Mouse (Mus musculus) ovary, postnatal 10 days (tissue): ENCODE measurements around the gene 9230112D13Rik.

Experiments
- DNase-seq: peaks from one replicate; pipeline ENCODE4 v3.0.0; 2022; ENCODE audit warnings: low spot score

The 9230112D13Rik gene

DNA sequence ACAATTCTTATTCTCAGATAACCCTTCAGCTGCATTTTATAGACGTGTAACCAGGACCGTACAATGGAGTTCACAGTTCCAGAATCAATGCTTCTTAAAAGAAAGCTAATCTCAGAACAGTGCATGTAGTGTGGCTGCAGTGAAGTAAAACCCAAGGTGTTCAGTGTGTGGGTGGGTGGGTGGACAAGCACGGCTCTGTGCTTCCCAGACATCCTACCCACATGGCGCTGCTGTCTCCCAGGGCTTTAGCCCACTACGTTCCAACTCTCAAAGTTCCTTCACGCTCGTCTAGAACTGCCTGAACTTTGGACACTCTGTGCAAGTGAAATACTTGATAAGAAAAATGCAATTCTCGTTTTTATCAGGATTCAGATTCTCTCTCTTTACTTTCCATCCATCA is at the start of gene 9230112D13Rik:
Gene 9230112D13Rik (minus strand): TSS at position 101 of the 400 bp plus-strand sequence.
- DNase-seq, result no peak

DNA sequence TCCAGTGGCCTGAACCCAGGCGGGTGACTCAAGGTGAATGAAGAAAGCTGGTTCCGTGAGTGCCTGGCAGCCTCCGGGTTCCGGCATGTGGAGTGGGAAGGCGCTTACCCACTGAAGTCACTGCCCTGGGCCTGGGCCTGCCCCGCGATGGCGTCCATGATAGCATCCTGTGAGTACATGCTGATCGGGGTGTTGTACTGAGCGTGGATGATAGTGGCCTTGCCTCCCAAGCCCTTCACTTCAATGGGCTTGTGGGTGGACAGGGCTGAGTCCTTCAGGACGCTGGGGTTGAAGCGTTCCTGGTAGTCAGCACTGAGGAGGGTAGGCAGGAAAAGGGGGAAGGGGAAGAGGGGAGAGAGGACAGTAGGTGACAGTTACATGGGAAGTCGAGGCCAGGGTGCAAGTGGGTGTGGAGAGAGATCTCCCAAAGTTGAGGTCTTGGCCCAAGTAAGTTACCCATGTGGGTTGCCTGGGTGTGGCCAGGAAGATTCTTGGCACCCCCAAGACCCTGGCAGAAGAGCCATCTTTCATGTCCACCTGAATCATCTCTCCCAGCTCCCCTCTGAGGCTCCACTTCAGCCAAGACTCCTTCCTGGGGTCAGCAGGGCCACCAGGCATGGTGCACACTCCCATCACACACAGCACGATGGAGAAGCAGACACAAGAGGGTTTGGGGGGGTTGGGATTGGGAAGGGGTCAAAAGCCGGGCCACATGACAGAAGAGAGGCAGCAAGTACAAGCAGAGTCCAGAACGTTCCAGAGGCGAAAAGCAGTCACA is 49.2 kb upstream of the 9230112D13Rik start:
- no peak for DNase-seq

DNA sequence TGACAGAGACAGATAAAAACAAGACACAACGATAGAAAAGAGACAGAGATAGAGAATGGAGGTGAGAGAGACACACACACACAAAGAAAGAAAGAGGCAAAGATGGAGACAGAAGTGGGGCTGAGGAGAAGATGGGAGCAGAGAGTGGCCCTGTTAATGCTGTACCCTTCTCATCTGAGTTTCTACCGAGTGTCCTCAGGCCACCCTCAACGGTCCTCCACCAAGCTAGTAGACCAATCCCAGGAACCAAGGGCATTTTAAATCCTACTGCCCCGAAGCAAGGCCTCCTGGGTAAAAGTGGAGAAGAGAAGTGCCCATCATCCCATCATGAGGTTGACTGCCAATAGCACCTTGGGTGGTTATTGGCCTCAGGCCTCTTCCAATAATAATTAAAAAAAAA is 48.3 kb upstream of the 9230112D13Rik start:
- no peak for DNase-seq

DNA sequence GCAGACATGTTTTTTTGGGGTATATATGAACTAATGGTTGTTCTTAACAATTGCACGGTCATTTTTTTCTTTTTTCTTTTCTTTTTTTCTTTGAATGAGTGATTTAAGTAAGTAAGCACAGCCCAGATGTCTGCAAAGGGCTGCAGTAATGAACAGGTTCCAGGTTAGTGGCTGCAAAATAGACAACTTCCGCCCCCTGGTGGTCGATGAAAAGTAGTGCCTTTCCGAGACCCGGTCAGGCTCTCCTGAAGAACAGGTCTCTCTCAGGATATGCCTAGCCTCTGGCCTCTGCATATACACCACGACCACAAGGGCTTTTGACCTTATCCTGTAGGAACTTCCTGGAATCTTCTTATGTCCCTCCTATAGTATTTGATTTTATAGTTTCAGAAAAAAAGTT is 47.7 kb upstream of the 9230112D13Rik start:
- peak; percentile 48 for DNase-seq

DNA sequence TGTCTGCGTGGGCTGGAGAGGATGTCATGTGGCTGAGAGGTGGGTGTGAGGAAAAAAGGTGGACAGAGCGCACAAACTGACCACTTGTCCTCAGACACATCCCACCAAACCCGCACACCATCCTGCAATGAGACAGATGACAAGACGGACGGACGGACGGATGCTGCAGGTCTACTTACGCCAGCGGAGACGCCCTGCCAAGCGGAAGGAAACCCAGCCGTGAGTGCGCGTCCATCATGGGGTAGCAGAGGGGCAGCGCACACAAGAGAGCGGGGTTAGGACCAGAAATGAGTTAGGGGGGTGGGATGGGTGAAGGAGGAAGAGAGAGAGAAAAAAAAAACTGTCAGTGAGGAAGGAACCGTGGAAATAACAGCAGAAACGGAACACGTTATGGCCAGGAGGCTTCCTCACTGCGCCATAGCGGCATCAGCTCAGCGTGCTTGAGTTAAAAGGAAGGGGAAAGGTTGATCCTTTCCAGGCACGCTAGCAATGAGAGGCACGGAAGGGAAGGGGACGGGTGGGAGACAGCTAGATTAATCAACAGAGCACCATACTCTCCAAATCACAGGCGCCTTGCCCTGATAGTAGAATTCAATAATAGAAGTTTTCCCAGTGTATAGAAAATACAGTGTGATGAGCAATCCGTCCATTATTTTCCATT is 47.1 kb upstream of the 9230112D13Rik start:
- DNase-seq, result no peak

DNA sequence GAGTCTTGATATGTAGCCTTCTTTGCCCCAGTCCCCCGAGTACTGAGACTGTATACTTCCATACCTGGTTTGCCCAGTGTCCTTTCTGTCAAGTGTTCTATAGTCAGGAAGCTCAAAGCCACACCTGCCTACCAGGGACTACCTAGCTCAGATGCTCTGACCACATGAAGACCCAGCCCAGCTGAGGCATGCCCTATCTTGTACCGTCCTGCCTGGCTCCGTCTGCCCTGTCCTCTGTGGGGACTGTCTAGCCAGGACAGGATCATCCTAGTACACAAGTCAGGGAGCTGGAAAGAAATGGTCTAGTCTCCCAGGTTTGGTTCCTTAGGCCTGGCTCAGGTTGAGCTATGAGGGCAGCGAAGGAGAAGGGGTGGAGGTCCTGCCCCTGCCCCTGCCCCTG is 46.0 kb upstream of the 9230112D13Rik start:
- no peak for DNase-seq

DNA sequence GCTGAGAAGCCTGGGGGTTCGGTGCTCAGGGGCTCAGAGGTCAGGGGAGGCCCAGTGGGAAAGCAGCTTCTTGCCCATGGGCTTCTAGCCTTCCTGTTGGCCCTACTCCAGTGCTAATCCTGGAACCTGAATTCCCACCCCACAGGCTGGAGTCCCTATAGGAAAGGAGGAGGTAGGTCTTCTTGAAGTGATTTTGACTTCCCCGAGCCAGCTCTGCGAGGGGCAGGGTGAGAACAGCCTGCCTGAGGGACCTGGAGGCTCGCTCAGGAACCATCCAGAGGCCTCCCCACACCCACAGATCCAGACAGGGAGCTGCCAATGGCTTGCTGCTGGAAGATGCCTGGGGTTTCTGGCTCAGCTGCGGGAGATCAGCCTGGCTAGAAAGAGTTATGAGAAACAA is 45.1 kb upstream of the 9230112D13Rik start:
- no peak for DNase-seq

DNA sequence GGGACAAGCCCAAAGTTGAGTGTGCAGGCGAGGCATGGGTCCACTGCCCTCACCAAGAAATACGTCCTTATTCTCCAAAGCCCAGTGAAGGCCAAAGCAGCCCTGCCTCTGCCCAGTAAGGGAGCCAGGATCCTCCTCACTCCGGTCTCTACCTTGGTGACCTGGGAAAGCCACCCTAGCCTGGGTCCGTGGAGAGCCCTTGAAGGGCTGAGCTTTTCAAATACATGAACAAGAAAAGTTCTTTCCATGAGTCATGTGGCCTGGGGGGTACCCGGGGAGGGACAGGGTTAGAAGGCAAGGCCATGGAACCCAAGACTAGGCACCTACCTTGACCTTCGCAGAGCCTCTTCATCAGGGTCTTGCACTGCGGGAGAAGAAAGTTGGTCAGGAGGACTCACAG is 43.9 kb upstream of the 9230112D13Rik start:
- DNase-seq, result no peak

DNA sequence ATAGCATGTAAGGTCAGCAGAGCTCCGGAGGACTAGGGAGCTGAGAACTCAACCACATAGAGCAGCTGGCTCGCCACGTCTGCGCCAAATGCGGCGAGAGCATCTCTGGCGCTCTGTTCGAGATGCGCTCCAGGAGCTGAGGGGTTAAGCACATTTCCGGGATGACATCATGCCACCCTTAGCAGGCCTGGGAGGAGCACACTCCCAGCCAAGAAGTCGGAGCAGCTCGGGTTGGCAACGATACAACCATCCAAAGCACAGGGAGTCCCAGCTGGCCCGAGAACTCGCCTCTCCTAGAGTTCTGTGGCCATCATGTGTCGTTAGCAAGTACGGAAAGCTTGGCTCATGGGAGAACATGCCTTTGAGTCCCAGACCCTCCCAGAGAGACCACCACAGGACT is 43.1 kb upstream of the 9230112D13Rik start:
- no peak for DNase-seq

DNA sequence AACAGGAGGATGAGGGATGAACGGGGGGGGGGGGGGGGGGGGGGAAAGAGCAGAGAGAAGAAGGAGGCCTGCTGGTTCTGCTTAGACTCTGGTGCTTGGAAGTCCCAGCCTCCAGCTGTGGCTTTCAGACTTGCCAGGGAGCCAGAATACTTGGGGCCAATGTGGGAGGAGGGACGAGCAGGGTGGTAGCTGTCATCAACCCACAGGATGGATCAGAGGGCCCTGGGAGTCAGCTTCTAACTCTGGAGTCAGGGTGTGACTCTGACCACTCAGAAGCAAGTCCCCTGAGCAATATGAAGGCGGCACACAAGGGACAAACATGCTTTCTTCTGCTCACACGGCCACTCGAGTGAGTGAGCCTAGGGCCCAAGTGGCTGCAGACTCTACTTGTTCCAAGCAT is 42.0 kb upstream of the 9230112D13Rik start:
- no peak for DNase-seq

DNA sequence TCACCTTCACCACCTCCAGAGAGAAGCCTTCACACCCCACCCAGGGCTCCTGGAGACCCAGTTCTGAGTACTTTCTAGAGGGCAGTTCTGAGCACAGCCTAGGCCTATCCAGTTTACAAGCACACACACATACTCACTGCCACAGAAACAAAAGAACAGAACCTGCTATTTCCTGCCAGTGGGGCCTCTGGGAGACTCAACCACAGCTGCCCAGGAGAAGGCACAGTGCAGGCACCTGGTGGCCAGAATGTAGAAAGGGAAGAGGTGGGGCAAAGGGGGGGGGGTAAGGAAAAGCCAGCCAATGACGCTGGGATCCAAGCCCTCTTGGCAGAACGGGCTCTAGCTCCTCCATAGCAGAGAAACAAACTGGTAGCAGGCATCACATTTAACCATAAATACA is 39.8 kb upstream of the 9230112D13Rik start:
- DNase-seq, result no peak

DNA sequence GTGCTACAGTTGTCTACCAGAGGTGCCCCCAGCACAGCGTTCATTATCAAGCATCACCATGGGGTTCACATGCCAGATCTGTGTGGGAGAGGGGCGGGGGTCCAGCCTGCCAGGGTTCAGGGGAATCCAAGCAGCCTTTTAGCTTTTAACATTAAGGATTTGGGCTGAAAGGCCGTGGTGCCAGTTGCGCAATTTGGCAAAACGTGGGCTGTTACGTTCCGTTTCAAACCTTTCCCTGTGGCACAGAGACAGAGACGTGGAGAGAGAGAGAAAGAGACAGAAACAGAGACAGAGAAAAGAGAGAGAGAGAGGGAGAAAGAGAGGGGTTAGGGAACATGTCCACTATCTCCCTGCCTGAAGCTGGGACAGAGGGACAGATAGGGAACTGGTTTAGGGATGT is 39.0 kb upstream of the 9230112D13Rik start:
- no peak for DNase-seq

DNA sequence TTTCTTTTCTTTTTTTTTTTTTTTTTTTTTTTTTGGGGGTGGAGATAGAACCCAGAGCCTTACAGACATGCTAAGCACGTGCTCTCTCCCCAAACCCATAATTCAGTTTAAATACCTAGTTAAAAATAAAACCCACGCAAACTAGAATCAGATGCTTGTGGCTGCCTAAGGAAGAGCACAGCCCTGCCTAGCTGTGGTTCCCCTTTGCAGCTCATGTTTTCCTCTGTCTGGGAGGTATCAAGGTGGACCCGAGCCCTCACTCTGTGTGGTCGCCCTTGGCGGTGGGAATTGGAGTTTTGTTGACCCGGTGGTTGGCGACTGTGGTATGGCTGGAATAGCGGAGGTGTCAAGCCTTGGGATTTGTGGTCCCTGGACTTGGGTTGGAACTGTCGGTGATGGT is 36.3 kb upstream of the 9230112D13Rik start:
- no peak for DNase-seq

DNA sequence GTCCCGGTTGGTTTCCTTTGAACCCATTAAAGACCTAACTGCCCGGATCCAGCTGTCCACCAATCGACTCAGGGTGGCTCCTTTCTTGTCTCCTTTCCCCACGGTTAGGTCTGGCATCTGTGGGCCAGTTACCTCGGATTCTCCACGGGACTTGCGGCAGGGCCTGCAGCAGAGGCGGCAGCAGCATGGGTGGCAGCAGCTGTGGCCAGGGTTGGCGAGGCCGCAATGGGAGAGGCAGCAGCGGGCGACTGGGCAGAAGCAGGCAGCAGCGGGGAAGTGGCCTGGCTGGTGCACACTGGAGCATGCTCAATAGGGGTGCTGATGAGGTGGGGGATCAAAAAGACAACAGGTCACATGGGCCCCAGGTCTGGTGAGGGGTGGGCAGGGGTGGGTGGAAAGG is 32.6 kb upstream of the 9230112D13Rik start:
- no peak for DNase-seq

DNA sequence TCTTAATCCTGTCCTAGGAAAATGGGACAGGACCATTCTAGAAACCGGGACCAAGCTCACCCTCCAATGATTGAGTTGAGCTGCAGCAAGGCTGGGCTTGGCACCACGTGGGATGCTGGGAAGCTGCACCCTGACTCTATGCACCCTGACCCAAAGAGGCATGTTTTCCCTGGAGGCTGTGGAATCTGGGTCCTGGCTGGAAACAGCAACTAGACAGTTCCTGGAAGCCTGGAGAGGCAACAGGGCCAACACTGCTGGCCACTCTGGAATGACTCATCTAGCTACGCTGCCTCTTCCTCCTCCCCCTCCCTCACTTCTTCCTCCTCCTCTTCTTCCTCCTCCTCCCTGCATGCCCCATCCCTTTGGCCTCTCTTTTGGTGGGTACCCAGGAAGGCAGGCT is 31.4 kb upstream of the 9230112D13Rik start:
- DNase-seq, result no peak

DNA sequence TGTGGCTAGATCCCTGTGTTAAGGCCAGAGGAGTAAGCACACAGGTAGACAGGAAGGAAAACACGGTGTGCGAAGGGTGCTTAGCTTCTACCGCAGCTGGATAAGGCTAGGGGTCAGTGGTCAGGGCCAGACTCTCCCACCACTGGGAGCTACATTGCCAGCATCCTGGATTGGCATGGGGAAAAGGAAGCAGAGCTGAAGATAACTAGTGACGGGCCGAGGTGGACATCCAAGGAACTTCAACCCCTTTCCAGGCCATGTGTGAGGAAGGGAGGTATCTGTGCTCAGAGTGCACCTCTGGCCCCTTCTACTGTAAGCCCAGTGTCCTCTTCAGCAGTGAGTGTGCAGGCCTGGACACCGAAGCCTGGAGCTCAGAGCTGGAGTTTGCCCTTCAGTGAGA is 30.9 kb upstream of the 9230112D13Rik start:
- DNase-seq, result no peak

DNA sequence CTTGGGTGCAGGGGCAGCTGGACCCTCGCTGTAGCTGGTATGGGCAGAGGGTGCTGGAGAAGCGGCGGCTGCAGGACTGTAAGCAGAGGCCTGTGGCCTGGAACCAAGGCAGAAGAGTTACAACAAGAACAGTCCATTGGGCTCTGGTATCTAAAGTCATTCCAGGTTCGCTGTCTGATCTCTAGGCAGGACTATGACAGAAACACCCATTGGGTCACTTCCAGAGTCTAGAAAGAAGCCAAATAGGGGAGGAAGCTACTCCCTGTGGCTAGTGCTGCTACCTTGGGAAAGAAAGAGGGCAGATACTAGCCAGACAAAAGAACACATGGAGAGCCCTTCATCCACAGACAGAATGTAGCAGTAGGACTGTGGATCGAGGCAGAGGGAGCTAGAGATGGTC is 29.6 kb upstream of the 9230112D13Rik start:
- no peak for DNase-seq

DNA sequence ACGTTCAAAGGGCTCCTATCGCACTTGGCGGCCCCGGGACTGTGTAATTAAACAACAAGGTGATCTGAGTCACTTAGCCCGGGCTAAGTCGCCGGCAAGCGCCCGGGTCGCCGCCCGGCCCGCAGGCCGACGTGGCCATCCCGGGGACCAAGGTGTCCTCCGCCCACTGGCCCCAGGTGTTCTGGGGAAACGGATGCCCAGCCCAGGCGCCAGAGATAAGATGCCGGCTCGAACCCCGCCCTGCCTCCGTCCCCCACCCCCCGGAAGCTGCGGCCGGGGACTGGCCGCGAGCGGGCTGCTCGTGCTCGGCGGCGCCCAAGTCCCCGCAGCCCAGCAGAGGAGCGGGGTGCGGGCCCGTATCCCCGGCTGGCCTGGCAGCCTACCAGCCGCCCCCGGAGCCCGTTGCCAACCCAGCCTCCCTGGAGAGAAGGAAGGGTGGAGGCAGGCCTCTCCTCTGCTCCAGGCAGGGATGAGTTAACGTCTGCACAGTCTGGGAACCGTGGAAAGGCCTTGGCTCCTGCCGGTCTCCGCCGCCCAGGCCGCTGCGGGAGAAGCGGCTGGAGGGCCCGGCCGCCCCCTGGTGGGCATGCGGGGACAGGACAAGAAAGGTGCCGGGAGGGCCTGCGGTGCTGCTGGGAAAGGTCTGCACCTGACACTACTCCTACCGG is 26.5 kb upstream of the 9230112D13Rik start:
- peak; percentile 60 for DNase-seq

DNA sequence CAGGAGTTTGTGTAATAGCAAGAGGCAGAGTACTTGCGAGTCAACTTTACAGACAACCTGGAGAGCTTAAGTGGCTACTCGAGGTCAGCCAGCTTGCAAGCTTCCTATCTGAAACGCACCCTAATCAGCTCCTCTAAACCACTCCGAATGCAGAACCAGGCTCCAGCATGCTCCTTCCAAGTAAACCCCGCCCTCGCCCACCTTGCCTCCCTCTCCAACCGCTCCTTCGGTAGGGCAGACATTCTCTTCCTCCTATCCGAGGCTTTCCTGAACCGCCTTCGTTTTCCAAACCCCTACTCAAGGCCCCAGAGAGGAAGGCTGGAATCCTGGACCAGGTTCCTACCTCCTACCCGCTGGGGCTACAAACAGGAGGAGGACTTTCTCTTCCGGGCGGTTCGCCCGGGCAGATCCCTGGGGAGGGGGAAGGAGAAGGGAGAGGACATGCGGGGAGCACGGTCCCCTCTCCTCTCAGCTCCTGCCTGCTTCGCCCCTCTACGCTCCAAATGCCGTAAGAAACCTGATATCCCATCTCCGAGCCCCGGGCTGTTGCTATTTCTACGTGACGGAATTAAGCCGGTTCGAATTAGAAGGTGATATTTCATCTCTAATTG is 25.9 kb upstream of the 9230112D13Rik start:
- peak; percentile 56 for DNase-seq

DNA sequence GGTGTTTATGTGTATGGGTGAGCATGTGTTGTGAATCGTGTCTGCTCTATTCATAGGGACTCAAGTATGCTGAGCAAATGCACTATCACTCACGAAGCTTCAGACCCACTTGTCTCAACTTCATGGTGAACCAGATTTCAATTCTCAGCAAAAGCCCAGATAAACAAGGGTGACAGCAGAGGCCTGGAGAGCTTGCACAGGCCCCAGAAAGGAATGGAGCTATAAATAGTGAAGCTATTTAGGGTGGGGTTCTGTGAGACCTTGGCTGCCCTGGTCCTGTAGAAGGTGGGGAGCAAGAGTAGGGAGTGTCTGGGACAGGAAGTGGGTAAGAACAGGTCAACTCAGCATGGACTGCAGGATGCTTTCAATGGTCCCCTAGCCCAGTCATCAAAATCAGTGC is 21.9 kb upstream of the 9230112D13Rik start:
- no peak for DNase-seq

DNA sequence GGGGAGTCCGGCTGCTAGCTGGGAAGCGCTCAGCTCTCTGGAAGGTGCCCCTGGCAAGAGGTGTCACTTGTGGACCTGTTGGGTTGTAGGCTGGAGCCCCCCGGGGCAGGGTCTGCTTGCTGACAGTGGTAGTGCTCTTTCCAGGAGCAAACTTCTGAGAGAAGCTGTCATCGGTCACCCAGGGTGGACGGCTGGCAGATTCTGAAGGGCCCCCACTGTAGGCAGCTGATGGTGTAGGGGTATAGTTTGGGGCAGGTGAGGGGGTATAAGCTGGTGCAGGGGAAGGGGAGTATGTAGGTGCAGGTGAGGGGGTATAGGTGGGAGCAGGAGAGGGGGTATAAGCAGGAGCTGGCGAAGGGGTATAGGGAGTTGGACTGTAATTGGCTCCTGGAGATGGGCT is 21.4 kb upstream of the 9230112D13Rik start:
- no peak for DNase-seq

DNA sequence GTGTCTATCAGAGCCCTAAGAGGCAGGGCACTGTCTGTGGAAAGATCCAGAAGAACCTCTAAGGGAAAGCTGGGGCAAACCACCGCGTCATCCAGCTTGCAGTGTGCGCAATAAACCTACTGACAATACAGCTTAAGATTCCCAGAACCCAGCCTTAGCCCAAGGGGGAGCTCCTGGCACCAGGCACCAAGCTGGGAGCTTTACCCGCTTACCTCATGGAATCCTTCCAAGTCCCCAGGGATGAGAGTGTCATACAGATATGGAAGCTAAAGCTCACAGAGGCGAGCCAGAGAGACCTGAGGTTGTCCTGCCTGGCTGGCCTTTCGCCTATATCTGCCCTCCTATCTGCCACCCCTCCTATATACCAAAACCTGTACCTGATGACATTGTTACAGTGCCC is 21.0 kb upstream of the 9230112D13Rik start:
- no peak for DNase-seq

DNA sequence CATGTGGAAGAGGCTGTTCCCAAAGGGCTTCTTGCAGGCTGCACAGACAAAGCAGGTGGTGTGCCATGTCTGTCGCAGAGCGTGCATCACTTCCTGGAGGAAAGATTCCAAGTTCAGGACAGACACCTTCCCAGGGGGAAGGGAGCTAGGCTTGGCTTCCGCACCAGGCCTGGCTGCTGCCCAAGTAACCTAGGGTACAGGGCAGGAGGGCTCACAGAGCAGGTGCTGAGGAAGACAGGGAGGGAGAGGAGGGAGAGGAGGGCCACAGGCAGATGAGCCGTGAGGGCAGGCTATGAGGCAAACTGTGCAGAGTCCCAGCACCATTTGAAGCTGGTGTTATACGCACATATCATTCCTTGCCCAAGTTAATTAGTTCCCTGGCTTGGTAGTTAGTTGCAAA is 19.3 kb upstream of the 9230112D13Rik start:
- DNase-seq, result no peak
